Mouse (Mus musculus): ENCODE measurements at regions not wholly inside any gene's neighbourhood (a gene's known extent, or its start where the extent isn't known, plus 50 kb on each side); places are given as distances from the start of the nearest gene placed in this dataset.

GRCm38 (mm10) chr11:71615526-71615925, 134.2 kb upstream of the Wscd1 start:
- H3K27ac ChIP-seq (replicated peaks; ENCODE audit: insufficient read depth, low read depth, low read length) = no peak overlapping the region
- no peak overlapping the region for H3K9ac ChIP-seq (ENCODE audit: low read depth, low read length)
- no peak for DNase-seq (ENCODE audit: extremely low read depth, low read depth, low spot score)
- 70% methylated on average over 5 of the region's 5 CpGs for WGBS
- no peaks in the 10 kb centered on the region for H3K27me3 ChIP-seq (ENCODE audit: control insufficient read depth, insufficient read depth, low read length)
- H3K4me1 ChIP-seq (ENCODE audit: control insufficient read depth, insufficient read depth, low read length) = no peaks in the 10 kb centered on the region
- no peak overlapping the region for H3K4me3 ChIP-seq (ENCODE audit: insufficient read depth, low read depth, low read length)
- H3K36me3 ChIP-seq (ENCODE audit: control insufficient read depth, insufficient read depth, low read length) = no peaks in the 10 kb centered on the region
- TF ChIP-seq CTCF (IDR thresholded peaks at IDR 0.05; ENCODE audit: low read depth, low read length) (no peak), POLR2A (IDR thresholded peaks at IDR 0.05; ENCODE audit: extremely low read depth, insufficient read depth, low read length) (no peak)
- H3K79me2 ChIP-seq (ENCODE audit: control insufficient read depth, insufficient read depth, low read length) = no peaks in the 10 kb centered on the region

GRCm38 (mm10) chr11:71625501-71626191, 124.1 kb upstream of the Wscd1 start:
- WGBS = 72% methylated on average over 5 of the region's 5 CpGs
- no peaks in the 10 kb centered on the region for H3K27me3 ChIP-seq (ENCODE audit: control insufficient read depth, insufficient read depth, low read length)
- no peak overlapping the region for H3K27ac ChIP-seq (replicated peaks; ENCODE audit: insufficient read depth, low read depth, low read length)
- no peaks in the 10 kb centered on the region for H3K79me2 ChIP-seq (ENCODE audit: control insufficient read depth, insufficient read depth, low read length)
- no peak overlapping the region for H3K4me3 ChIP-seq (ENCODE audit: insufficient read depth, low read depth, low read length)
- no peak for TF ChIP-seq POLR2A (IDR thresholded peaks at IDR 0.05; ENCODE audit: extremely low read depth, insufficient read depth, low read length)
- no peak for TF ChIP-seq CTCF (IDR thresholded peaks at IDR 0.05; ENCODE audit: low read depth, low read length)
- DNase-seq (ENCODE audit: extremely low read depth, low read depth, low spot score) = no peak
- H3K4me1 ChIP-seq (ENCODE audit: control insufficient read depth, insufficient read depth, low read length) = no peaks in the 10 kb centered on the region
- H3K9ac ChIP-seq (ENCODE audit: low read depth, low read length) = no peak overlapping the region
- H3K36me3 ChIP-seq (ENCODE audit: control insufficient read depth, insufficient read depth, low read length) = no peaks in the 10 kb centered on the region

DNA sequence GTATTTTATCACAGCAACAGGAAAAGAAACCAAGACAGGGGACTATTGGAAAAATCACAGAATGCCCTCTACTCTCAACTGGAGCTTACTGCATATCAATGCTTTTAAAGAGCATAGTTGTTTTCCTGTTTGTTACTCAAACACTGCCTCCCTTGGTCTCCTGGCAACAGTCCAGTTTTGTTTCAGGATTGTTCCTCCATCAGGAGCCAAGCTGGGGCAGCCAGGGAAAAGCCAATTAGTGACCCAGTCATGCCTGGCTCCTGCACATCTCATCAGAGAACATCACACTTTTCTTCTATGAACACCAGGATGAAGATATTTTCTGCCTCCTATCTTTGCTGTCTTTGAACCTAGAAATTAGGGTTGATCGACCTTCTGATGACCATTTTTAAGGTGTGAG, 113.6 kb upstream of the Wscd1 start:
- no peak for TF ChIP-seq CTCF (IDR thresholded peaks at IDR 0.05; ENCODE audit: low read depth, low read length)
- no peak for TF ChIP-seq POLR2A (IDR thresholded peaks at IDR 0.05; ENCODE audit: extremely low read depth, insufficient read depth, low read length)
- H3K4me3 ChIP-seq (ENCODE audit: insufficient read depth, low read depth, low read length) = no peak overlapping the region
- WGBS = 61% methylated on average over 1 of the region's 1 CpGs
- H3K27ac ChIP-seq (replicated peaks; ENCODE audit: insufficient read depth, low read depth, low read length) = no peak overlapping the region
- H3K27me3 ChIP-seq (ENCODE audit: control insufficient read depth, insufficient read depth, low read length) = no peaks in the 10 kb centered on the region; the same call in 1 of the 2 replicates
- no peaks in the 10 kb centered on the region for H3K79me2 ChIP-seq (ENCODE audit: control insufficient read depth, insufficient read depth, low read length)
- H3K4me1 ChIP-seq (ENCODE audit: control insufficient read depth, insufficient read depth, low read length) = no peaks in the 10 kb centered on the region
- no peaks in the 10 kb centered on the region for H3K36me3 ChIP-seq (ENCODE audit: control insufficient read depth, insufficient read depth, low read length)
- no peak for DNase-seq (ENCODE audit: extremely low read depth, low read depth, low spot score)
- H3K9ac ChIP-seq (ENCODE audit: low read depth, low read length) = no peak overlapping the region

GRCm38 (mm10) chr11:71636785-71637184, 112.9 kb upstream of the Wscd1 start:
- 35% methylated on average over 5 of the region's 5 CpGs for WGBS

DNA sequence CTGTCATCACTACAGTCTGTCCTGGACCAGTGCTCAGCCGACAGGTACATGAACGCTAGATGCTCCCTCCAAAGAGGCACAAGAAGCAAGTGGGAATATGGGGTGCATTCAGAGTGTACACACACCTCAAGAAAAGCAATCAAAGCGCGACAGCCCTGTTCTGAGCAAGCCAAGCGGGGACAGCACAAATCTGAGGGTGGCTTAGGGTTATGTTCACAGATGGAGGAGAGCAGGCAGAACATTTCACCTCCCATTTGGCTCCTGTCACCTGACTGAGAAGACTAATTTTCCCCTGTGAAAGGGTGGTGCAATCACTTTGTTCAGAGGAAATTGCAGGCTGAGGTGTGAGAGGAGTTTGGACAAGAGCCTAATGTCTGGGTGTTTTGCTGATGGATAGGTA, 106.8 kb upstream of the Wscd1 start:
- no peak for DNase-seq (ENCODE audit: extremely low read depth, low read depth, low spot score)
- Histone ChIP-seq H3K9ac (ENCODE audit: low read depth, low read length) (no peak overlapping the region), H3K27ac (replicated peaks; ENCODE audit: insufficient read depth, low read depth, low read length) (no peak overlapping the region), H3K4me3 (ENCODE audit: insufficient read depth, low read depth, low read length) (no peak overlapping the region), H3K36me3 (ENCODE audit: control insufficient read depth, insufficient read depth, low read length) (no peaks in the 10 kb centered on the region), H3K4me1 (ENCODE audit: control insufficient read depth, insufficient read depth, low read length) (no peaks in the 10 kb centered on the region), H3K79me2 (ENCODE audit: control insufficient read depth, insufficient read depth, low read length) (no peaks in the 10 kb centered on the region), H3K27me3 (ENCODE audit: control insufficient read depth, insufficient read depth, low read length) (no peaks in the 10 kb centered on the region; the same call in 1 of the 2 replicates)
- WGBS = 83% methylated on average over 5 of the region's 5 CpGs
- TF ChIP-seq CTCF (IDR thresholded peaks at IDR 0.05; ENCODE audit: low read depth, low read length) = no peak
- TF ChIP-seq POLR2A (IDR thresholded peaks at IDR 0.05; ENCODE audit: extremely low read depth, insufficient read depth, low read length) = no peak

More at GRCm38 (mm10) chr11:71636785-71637184, 112.9 kb upstream of the Wscd1 start:
- TF ChIP-seq CTCF (IDR thresholded peaks at IDR 0.05; ENCODE audit: low read depth, low read length) (no peak), POLR2A (IDR thresholded peaks at IDR 0.05; ENCODE audit: extremely low read depth, insufficient read depth, low read length) (no peak)
- H3K27me3 ChIP-seq (ENCODE audit: control insufficient read depth, insufficient read depth, low read length) = no peaks in the 10 kb centered on the region; the same call in 1 of the 2 replicates
- no peaks in the 10 kb centered on the region for H3K36me3 ChIP-seq (ENCODE audit: control insufficient read depth, insufficient read depth, low read length)
- no peaks in the 10 kb centered on the region for H3K79me2 ChIP-seq (ENCODE audit: control insufficient read depth, insufficient read depth, low read length)
- no peak overlapping the region for H3K27ac ChIP-seq (replicated peaks; ENCODE audit: insufficient read depth, low read depth, low read length)
- no peaks in the 10 kb centered on the region for H3K4me1 ChIP-seq (ENCODE audit: control insufficient read depth, insufficient read depth, low read length)
- DNase-seq (ENCODE audit: extremely low read depth, low read depth, low spot score) = no peak
- no peak overlapping the region for H3K4me3 ChIP-seq (ENCODE audit: insufficient read depth, low read depth, low read length)
- no peak overlapping the region for H3K9ac ChIP-seq (ENCODE audit: low read depth, low read length)

GRCm38 (mm10) chr11:71651756-71652380, 97.9 kb upstream of the Wscd1 start:
- 76% methylated on average over 5 of the region's 5 CpGs for WGBS
- no peaks in the 10 kb centered on the region for H3K4me1 ChIP-seq (ENCODE audit: control insufficient read depth, insufficient read depth, low read length)

More at GRCm38 (mm10) chr11:71651756-71652380, 97.9 kb upstream of the Wscd1 start:
- Histone ChIP-seq H3K4me3 (ENCODE audit: insufficient read depth, low read depth, low read length) (no peak overlapping the region), H3K79me2 (ENCODE audit: control insufficient read depth, insufficient read depth, low read length) (no peaks in the 10 kb centered on the region), H3K36me3 (ENCODE audit: control insufficient read depth, insufficient read depth, low read length) (no peaks in the 10 kb centered on the region), H3K27me3 (ENCODE audit: control insufficient read depth, insufficient read depth, low read length) (no peaks in the 10 kb centered on the region), H3K27ac (replicated peaks; ENCODE audit: insufficient read depth, low read depth, low read length) (no peak overlapping the region), H3K9ac (ENCODE audit: low read depth, low read length) (no peak overlapping the region)
- TF ChIP-seq CTCF (IDR thresholded peaks at IDR 0.05; ENCODE audit: low read depth, low read length) (no peak), POLR2A (IDR thresholded peaks at IDR 0.05; ENCODE audit: extremely low read depth, insufficient read depth, low read length) (no peak)
- DNase-seq (ENCODE audit: extremely low read depth, low read depth, low spot score) = no peak

Measured in liver, adult 2 months (tissue).